Mouse (Mus musculus): Measurements from ENCODE around the gene Ddx58.

The Ddx58 gene

DNA sequence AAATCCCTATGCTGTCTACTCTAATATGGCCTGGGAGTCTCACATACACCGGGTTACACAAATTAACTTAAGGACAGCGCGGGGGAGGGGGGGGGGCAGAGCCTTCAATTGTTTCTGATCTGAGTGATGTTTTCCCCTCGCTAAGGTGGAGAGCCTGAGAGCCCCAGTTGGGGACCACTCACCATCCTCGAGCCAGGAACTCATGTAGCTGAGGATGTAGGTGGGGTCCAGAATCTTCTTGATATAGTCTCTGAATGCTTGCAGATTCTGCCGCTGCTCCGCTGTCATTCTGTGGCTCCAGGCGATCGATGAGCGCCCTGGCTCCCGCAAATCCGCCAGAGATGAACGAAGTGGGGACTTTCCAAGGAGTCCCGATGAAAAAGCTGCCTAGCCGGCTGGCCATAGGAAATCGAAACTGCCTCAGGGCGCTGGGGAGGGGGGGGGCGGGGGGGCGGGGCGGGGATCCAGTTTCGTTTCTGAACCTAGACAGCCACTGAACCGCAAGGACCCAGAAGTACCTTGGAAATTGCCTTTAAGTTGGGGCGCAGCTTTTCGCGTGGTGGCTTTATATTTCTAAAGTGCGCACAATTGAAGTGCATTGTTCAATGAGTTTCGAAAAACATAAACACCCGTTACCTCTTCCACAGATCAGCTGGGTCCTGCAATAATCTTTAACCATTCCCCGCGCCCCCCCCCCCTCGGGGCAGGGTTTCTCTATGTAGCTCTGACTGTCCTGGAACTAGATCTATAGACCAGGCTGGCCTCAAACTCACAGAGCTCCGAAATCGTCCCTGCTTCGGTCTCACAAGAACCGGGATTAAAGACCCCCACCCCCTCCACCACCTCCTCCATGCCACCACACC, at the start of gene Ddx58:
Gene Ddx58, minus strand, starts transcription at position 420 of the 863 bp plus-strand sequence.
- no peak for DNase-seq (ENCODE audit: low read depth, low spot score)

- DNase-seq (ENCODE audit: low read depth, low spot score), result no peak
Observed at GRCm38 (mm10) chr4:40289046-40289445, 49.4 kb upstream of the Ddx58 start.

GRCm38 (mm10) chr4:40287415-40287814, 47.8 kb upstream of the Ddx58 start:
- DNase-seq (ENCODE audit: low read depth, low spot score), result no peak

DNA sequence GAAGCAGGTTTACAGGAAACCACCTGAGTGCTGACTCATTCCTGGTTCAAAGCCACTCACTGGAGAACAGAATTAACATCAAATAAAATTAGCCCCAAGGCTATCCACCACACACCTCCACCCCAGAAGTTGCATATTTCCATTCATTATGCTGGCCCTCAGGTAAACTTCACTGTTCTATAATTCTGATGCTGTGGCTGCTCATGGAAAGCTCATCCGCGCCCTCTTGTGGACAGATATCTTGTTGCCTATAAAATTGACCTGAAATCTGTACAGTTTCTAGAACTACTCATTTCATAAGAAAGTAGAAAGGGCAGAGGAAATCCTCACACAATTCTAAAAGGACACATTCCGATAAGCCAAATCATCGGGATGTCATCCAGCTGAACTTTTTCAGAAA, 46.0 kb upstream of the Ddx58 start:
- DNase-seq (ENCODE audit: low read depth, low spot score), result peak; percentile 36

DNA sequence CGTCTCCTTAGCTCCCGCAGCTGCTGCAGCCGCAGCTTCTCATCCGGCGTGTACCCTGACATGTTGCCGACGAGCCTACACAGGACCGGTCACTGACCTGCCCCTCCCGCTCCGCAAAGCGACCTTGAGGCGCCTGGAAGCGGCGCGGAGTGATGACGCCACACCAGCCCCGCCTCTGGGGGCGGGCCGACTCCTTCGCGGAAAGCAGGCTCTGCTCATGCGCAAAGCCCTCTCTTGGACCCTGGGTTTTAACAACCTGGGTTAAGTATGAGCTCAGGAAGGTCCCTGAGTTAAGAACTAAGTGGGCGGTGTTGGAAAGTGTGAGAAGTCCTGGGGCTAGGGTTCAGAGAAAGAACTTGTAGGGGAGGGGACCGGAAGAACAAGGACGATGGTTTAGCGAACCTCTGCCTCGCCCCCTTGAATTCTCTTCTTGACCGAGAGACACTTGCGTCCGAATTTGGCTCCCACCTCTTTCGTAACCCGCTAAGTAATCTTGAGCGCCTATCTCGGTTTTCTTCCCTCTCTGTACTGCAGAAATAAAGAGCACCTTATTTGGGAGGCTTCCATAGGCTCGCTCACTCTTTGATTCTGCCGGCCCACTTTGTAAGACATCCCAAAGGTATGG, 39.8 kb upstream of the Ddx58 start, which contains the start of gene Ndufb6:
Gene Ndufb6, minus strand, starts transcription at position 146 of the 625 bp plus-strand sequence.
- peak; percentile 87 for DNase-seq (ENCODE audit: low read depth, low spot score)

DNA sequence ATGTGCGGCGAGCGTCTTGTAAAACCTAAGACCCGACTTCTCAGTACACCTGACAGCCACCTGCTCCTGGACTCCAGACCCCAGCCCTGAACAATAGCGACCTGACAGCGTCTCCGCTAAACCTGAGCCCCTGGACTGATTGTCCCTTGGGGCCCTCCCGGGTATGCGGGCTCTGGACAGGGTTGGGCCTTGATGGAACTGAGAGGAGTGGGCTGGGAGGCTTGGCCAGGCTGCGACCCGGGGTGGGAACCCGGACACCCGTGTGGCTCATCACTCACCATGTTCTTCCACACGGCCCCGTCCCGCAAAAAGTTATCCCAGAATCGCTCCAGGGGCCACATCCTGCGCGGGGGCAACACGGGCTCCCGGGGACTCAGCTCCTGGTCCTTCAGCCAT, 39.2 kb upstream of the Ddx58 start:
- DNase-seq (ENCODE audit: low read depth, low spot score), result no peak

DNA sequence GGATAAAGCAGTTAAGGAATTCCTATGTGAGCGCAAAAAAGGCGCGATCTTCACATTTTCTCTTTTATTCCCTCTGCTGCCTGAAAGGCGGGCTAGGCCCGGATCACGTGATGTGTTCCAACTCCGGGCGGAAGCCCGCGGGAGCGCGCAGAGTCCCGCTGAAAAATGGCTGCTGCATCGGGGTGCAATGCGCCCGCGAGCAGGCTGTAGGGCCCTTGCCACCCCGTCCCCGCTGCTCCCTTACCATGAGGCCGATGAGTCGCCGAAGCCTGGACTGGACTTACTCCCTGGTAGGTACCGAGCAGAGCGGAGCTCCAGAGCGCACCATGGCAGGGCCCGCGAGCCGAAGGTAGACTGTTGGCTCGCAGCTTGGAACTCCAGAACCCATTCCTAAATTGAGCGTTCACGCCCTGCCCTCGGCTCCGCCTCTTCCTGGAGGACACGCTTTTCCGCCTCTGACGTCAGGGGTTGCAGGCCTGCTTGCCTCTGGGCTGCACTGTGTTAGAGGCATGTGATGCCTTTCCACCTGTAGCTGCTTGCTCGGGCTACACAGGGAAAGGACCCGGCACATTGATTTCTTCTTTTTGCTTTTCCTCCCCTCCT, 29.9 kb upstream of the Ddx58 start, which contains the start of the genes Smim27 and Topors:
Gene Smim27, plus strand, starts transcription at position 150 of the 603 bp plus-strand sequence.
Gene Topors, minus strand, starts transcription at position 421 of the 603 bp plus-strand sequence.
- DNase-seq (ENCODE audit: low read depth, low spot score), result peak; percentile 78

DNA sequence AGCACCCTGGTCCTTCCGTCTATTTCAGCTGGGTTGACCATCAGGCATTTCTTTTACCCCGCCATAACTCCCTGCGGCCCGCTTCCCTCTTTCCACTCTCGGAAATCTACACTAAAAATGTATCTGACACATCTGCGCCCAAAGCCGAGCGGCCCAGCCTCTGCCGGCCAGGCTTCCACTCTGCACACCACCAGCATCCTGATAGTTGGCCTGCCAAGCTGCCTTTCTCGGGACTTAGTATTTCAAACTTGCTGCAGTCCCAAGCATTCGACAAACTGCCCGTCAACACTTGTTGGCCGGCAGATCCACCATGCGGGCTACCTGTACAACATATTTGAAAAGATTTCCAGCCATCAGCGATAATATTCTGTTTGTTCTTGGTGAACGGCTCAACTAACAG, 29.2 kb upstream of the Ddx58 start:
- no peak for DNase-seq (ENCODE audit: low read depth, low spot score)

DNA sequence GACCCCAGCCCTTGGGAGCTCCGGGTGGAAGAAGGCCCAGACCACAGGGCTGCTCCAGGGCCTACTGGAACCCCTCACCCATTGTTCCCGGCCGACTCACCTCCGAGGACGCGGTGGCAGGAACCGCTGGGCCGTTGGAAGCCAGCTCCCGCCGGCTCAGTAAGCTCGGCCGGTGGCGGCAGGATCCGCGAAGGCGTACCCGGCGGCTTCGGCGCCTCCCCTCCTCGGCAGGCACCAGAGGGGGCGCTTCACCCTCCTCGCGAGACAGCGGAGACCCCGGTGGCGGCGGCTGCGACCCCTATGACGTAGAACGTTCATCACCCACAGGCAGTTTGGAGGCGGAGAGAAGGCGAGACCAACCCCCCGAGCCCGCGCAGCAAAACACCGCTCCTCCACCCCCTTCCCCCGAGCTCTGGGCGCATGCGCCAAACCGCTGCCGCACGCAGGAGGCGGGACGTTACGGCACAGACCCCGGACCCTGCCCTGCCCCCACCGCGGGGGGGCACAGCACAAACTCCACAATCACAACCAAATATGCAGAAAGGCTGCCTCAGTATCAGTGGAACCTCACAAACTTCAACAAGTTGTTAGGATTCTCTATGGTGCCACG, 28.7 kb upstream of the Ddx58 start:
- DNase-seq (ENCODE audit: low read depth, low spot score), result peak; percentile 49

- peak; percentile 11 for DNase-seq (ENCODE audit: low read depth, low spot score)
Observed at GRCm38 (mm10) chr4:40267681-40268080, 28.1 kb upstream of the Ddx58 start.

GRCm38 (mm10) chr4:40264321-40264720, 24.7 kb upstream of the Ddx58 start:
- no peak for DNase-seq (ENCODE audit: low read depth, low spot score)

DNA sequence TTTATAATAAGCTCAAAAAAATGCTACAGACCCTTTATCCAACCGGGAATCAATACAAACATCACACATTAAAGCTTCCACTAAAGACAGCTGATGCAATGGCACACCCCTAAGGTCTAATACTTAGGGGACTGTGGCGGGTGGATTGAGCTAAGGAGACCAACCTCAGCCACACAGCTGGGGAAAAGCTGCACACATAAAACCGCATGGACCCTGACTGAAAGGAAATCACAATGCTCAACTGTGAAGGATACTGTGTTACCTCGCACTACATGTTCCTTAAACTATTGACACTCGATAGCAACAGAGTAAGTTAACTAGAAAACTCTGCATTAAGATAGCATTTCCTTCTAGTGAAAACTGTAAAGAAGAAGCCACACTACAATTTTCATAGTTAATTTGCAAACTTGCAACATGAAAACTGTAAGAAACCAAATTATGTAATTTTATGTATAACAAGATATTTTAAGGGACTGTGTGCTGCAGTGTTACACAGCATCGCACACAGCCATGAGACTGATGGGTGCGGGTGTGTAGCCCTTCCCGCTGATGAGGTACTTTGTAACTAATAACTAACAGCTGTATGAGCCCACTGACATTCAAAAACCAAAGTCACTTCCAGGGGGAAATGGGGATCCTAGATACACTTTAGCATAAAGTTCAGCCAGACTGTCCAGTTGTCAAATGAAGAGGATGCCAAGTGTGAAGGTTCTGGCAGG, 14.9 kb upstream of the Ddx58 start:
- no peak for DNase-seq (ENCODE audit: low read depth, low spot score)

DNA sequence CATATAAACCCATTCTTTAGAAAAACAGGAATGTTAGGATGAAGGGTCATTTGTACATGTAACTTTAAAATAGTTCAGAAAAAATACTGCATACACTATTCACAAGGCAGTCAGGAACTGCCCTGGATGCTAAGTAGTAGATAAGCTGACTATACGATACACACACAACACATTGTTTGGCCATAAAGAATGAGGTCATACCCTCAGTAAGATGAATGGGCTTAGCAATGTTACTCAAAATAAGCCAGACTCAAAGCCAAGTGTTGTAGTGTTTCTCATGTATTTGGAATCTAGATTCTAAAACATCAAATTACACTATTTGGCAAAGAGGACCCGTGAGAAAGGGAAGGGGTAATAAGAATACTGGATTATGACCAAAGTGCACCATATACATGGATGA, 14.1 kb upstream of the Ddx58 start:
- no peak for DNase-seq (ENCODE audit: low read depth, low spot score)

GRCm38 (mm10) chr4:40250984-40251383, 11.4 kb upstream of the Ddx58 start:
- no peak for DNase-seq (ENCODE audit: low read depth, low spot score)

DNA sequence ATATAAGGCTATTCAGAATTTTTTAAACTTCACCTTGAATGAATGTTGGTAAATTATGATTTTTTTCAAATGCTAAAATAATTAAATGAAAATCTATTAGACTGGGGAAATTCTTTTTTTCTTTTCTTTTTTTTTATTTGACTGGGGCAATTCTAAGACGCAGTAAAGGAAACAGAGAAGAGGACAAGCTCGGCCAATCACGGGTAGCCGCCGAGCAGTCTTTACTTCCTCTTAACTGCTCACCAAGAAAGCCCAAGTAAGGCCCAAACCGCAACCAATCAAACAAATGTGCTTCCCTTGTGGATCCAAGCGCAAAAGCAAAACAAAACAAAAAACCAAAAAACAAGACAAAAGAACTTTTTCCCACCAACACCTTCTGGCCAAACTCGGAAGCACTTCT, 4.4 kb upstream of the Ddx58 start:
- DNase-seq (ENCODE audit: low read depth, low spot score), result no peak

DNA sequence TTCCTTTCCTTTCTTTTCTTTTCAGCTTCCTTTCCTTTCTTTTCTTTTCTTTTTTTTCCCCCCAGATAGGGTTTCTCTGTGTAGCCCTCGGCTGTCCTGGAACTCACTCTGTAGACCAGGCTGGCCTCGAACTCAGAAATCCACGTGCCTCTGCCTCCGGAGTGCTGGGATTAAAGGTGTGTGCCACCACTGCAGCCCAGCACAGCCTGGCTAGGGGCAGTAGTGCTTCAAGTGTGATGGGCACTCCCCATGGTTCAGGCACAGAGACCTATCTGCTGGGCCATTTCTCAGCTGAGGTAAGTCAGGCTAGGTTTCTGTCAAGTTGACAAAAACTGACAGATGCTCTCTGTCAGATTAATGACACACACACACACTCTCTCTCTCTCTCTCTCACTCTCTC, 3.4 kb upstream of the Ddx58 start:
- no peak for DNase-seq (ENCODE audit: low read depth, low spot score)

GRCm38 (mm10) chr4:40241928-40242327, 2.3 kb upstream of the Ddx58 start:
- DNase-seq (ENCODE audit: low read depth, low spot score), result no peak

GRCm38 (mm10) chr4:40240272-40240744, 680 bp upstream of the Ddx58 start:
- no peak for DNase-seq (ENCODE audit: low read depth, low spot score)

DNA sequence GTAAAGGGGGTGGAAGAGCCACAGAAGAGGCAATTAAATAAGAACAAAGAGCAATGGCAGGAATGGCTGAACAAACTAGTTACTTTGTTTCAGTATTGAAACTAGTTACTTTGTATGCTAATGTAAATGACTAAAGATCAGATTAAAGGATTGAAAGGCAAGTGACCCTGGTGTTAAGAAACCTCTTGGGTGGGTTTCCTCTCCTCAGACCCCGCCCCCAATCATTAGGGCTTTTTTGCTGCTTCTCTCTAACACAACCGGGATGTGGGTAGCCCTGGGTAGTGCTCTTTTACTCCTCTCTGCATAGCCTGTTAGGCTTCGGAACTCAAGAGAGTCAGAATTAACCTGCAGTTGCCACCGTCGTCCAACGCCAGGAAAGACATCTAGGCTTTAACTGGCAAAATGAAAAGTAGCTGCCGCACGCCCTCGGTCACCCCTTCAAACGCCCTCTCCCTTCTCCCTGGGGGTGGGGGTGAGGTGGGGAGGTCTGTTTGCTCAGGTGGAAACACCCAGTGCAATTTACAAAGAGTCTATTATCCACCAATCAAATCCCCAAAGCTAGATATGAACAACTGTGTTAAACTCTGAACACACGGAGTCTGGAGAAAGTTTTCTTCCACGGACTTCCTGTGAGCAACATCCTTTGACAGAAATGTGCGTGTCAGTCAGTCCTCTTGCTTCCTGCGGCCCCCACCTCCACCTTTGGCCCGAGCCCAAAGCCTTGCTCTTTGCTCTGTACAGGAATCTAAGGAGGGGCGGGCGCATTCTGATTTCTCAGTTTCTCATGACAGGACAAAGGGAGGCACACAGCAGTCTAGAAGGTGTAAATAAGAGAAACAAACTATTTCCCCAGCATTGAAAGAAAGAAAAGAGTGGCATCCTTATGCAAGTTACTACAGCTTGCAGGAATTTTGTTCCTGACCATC, 882 bp downstream of the Ddx58 start:
- no peak for DNase-seq (ENCODE audit: low read depth, low spot score)

DNA sequence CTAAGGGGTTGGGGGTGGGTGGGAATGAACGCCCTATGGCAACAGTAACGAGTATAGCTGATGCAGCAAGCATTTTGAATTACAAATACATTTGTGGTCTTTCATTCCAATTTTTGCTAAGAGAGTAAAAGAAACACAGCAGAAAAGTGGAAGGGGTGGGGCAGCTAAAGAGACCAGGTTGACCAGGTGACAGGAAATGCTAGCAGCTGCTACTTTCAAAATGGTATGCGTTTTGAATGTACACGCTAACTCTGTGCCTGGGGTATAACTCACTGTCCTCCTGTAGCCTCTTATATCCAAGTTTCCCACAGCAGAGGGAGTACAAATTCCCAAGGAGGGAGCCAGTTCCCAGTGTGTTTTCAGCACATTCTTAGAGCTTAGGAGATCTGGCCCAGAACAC, 2.8 kb downstream of the Ddx58 start:
- DNase-seq (ENCODE audit: low read depth, low spot score), result no peak

Data from c-Kit-negative CD71-positive TER-119-positive erythroid progenitor cells, embryonic 14.5 days (primary cell).